Mouse (Mus musculus) left cerebral cortex, postnatal 4 days (tissue): Measurements from ENCODE around the gene Sgsm3. TPM values are rescaled to one million over a fixed set of nuclear protein-coding genes. Genes with fewer than 3 reads are reported as not detected.
A peak's percentile ranks its signal among the peaks of the same experiment; 100 is the strongest.
"Not testable (repeated sequence)": the region's sequence is repeated elsewhere in the genome, so short reads cannot be mapped to it uniquely, and the experiment has no call there.

Source experiments
- DNase-seq: peaks from one replicate; pipeline ENCODE4 v3.0.0-alpha.2; 2022
- intact Hi-C: fragments of 180-260 bp; cut with DNase I; formaldehyde crosslinking; loops from one replicate; pipeline ENCODE4 v1.15.1; 2025
- total RNA-seq, 2 experiments: library from RNA; stranded (reverse); gene quantifications; 2 replicates each; pipeline ENCODE4 v1.2.3; 2021

Sgsm3 gene
- total RNA-seq = 10 to 100 TPM; 81.3 to 93.4 TPM

DNA sequence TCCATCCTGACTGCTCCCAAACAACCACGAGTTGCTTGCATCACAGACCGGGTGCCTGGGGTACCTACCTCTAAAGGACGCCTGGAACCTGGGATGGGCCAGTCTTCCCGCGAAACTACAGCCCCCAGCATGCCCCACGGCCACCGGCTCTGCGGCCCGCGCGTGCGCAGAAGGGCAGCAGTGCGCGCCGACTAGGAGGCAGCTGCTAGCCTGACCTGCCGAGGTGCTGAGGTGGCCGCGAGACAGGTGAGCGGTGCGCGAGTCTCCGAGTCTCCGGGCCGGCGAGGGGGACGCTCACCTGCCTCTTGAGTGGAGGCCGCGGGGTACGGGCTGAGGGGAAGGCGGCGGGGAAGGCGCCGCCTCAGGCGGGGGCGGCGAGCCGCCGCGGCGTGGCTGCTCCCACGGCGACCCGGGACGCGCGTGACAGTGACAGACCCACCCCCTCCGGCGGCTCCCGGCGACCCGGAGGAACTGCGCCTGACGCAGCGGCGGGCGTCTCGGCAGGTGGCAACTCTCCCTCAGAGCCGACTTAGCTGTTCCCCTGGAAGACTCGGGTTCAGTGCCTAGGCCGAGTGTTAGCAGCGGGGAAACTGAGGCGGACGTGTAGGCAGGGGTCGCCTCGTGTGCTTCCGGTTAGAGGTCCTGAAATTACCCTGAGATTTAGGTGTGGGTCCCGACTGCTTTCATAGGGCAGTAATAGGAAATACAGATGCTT, at the start of gene Sgsm3:
TSS of gene Sgsm3 (plus strand) at position 146 of the 715 bp plus-strand sequence.
- intact Hi-C loops = no loop called here

GRCm38 (mm10) chr15:80928811-80929355, 48.7 kb upstream of the Sgsm3 start:
- intact Hi-C loops = no loop called here

More for the DNA sequence above, at the start of gene Sgsm3:
- peak; percentile 87 for DNase-seq

GRCm38 (mm10) chr15:80930048-80930571, 47.5 kb upstream of the Sgsm3 start:
- intact Hi-C loops = no loop called here

More at GRCm38 (mm10) chr15:80928811-80929355, 48.7 kb upstream of the Sgsm3 start:
- DNase-seq = no peak

DNA sequence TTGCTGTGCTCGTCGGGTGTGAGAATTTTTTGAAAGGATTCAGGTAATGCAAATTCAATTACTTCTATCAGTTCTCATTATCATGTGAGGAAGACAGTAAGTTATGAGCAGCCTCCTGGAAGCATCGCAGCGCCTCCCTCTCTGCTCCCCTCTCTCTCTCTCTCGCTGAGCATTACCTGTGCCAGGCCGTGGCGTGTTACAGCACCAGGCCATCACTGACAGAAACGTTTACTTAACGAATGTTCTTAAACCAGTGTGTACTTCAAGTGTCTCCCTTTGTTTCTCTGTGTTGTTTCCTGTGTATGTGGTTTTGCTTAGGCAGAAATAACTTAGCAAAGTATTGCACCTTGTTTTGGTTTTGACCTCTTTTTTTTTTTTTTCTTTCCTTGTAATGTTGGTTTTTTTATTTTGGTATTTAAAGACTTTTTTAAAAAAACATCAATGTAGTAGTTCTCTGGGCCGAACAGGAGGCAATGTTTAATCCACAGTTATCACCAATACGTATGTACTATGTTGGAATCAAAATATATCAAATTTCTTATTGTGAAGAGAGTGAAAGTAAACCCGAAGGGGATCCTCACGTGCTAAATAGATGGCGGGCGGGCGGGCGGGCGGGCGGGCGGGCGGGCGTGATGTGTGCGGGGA, 46.8 kb upstream of the Sgsm3 start:
- intact Hi-C loops, DNase-seq: not testable (repeated sequence)

More at GRCm38 (mm10) chr15:80930048-80930571, 47.5 kb upstream of the Sgsm3 start:
- no peak for DNase-seq

DNA sequence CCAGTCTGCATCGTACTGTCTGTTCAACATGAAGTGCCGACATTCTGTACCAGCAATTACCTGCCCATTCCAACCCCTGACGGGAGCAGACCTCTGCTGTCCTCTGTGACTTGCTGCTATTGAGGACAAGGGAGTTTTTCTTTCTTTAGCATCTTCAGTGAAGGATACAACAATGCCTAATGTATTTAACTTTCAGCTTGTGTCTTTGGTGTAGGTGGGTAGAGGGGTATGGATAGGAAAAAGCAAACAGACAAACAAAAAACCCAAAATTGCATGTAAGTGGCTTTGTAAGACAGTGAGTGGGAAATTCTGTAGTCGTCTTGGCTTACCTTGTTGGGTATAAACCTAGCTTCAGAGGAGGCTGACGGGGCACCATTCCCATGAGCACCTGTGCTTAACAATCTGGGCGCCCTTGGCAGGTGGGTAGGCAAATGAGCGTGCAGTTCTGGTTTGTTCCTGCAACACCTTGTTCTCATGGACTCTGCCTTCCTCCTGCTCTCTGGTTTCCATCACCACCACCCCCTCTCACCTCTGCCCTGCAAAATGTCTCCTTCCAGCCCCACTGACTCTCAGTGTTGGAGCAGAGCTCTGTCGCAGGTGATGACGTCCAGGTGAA, 46.1 kb upstream of the Sgsm3 start:
- intact Hi-C loops = no loop called here
- no peak for DNase-seq

- intact Hi-C loops = no loop called here
- DNase-seq = no peak
Observed at GRCm38 (mm10) chr15:80934841-80935240, 42.7 kb upstream of the Sgsm3 start.

GRCm38 (mm10) chr15:80936686-80937085, 40.9 kb upstream of the Sgsm3 start:
- DNase-seq = no peak
- intact Hi-C loops = no loop called here

DNA sequence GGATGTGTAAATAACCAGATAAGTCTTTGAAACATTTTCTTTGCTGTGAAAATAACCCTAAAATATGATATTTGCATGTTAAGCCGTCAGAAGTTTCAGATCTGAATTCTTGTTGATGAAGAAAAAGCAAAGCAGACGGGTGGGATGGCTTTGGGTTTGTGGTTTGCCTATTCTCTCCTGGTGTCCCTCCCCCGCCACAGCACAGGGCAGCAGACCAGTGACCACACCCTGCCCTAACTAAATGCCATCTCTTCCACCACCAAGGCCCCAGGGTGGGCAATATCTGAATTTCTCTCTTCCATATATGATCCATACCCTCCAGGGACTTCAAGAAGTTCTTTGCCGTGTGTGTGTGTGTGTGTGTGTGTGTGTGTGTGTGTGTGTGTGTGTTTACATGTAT, 39.0 kb upstream of the Sgsm3 start:
- no peak for DNase-seq
- intact Hi-C loops = no loop called here

GRCm38 (mm10) chr15:80939401-80939800, 38.2 kb upstream of the Sgsm3 start:
- no peak for DNase-seq
- intact Hi-C loops = no loop called here

DNA sequence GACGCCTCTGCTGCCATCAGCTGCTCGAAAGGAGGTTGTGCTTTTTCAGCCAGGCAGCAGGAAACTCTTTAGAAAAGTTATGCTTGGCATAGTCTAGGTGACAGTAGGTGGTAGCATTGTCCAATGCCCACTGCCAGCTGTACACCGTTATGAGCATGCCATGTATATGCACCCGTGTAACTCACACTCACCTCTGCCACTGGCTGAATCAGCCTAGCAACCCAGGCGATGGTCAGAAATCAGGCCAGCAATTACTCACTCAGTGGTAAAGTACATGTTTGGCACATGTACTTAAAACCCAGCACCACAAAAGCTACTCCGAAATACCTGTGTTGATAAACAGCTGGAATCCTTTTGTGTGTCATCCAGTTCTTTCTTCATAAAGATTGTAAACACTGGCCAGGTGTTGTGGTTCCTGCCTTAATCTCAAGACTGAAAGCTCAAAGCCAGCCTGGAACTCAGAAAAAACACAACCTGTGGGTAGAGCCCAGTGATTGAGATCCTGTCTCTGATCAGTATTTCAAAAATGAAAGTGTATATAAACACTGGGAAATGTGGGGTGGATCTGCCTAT, 36.0 kb upstream of the Sgsm3 start:
- no peak for DNase-seq
- intact Hi-C loops = no loop called here

DNA sequence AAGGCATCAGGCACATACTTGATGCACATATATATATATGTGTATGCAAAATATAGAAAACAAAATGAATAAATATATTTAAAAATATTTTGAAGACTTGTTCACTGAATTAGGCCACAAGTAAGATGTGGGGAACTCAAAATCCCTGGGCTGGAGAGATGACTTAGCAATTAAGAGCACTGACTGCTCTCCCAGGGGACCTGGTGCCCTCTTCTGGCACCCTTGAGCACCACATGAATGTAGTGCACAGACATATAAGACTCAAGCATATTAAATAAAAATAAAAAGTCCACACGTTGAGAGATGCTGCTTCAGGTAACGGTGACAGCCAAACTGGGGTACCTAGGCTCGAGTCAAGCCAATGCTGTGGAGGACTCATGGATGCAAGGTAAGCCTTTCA, 31.7 kb upstream of the Sgsm3 start:
- intact Hi-C loops = loop anchor here (5.0 kb wide), 1 partner anchor 239 kb away; no protein-coding TSS in a partner anchor
- no peak for DNase-seq

- peak; percentile 92 for DNase-seq
- intact Hi-C loops = loop anchor here (5.0 kb wide), 1 partner anchor 241 kb away; no protein-coding TSS in a partner anchor
Observed at GRCm38 (mm10) chr15:80948145-80949135, 29.1 kb upstream of the Sgsm3 start, which contains the start of gene Adsl. Adsl (plus strand) TSS chr15:80948490.

DNA sequence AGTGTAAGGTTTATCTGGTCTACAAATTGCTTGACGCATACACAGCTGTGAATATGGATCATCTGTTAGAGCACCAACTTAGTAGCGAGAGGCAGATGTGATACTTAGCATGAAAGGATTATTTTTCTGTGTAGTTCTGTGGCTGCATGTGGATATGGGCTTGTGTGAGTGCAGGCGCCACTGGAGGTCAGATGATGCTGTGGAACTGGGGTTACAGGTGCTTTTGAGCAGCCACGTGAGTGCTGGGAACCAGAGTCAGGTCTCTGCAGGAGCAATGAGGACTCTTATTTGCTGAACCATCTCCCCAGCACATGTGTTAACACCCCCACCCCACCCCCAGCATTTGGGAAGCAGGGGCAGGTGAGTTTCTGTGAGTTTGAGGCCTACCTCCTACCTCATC, 28.1 kb upstream of the Sgsm3 start:
- intact Hi-C loops = loop anchor here (5.0 kb wide), 1 partner anchor 242 kb away; no protein-coding TSS in a partner anchor
- no peak for DNase-seq

GRCm38 (mm10) chr15:80950055-80950454, 27.5 kb upstream of the Sgsm3 start:
- no peak for DNase-seq
- intact Hi-C loops = no loop called here

DNA sequence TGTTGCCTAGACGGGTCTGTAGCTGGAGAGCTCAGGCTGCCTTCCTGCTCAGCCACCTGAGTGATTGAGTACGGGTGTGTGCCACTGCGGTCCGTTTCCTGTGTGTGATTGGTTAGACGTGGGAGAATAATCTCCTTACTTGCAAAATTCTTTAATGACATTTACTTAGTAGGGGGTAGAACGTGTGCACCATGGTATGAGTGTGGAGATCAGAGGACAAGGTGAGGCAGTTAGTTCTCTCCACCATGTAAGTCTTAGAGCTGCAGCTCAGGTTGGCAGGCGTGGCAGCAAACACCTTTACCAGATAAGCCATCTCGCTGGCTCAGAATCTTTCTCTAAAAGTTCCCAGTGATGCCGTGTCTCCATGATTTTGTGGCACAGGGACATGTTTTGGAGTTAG, 23.6 kb upstream of the Sgsm3 start:
- intact Hi-C loops = no loop called here
- no peak for DNase-seq

GRCm38 (mm10) chr15:80954861-80955260, 22.7 kb upstream of the Sgsm3 start:
- intact Hi-C loops = no loop called here
- no peak for DNase-seq

GRCm38 (mm10) chr15:80955836-80956438, 21.6 kb upstream of the Sgsm3 start:
- no peak for DNase-seq
- intact Hi-C loops = no loop called here

DNA sequence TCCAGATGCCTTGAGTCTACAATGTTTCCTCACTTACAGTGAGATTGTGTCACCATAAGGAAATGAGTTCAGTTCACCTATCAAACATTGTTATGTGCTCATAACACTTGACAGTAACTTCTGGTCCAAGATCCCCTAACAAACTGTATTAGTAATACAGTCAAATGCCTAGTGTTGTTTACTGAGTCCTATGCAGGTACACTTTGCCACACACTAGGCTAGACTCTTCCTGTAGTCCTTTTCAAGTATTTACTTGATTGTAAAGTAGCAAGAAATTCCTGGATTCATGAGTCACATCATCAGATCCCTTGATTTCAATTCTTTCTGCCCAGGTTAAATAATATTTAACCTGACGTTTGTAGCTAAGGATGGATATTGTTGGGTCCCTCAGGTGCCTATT, 8.2 kb upstream of the Sgsm3 start:
- no peak for DNase-seq
- intact Hi-C loops = no loop called here

DNA sequence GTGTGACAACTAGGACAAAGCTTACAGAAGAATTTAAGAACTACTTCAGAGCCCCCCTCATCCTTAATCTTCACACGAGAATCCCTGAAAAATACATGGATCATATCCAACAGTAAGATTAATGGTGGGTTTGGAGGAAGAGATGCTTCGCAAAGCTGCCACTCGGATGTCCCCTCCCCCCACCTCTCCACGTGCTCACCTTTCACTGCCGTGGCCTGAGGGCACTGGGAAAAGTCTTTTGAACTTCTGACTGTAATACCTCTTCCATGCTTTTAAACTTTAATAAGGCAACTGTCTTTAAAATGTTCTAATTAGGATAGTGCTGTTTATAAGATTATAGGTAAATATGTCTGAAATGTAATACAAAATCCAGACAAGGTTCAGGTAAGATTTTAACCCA, 3.3 kb upstream of the Sgsm3 start:
- no peak for DNase-seq
- intact Hi-C loops = no loop called here
